Mouse (Mus musculus) inflammation-experienced regulatory T-cells, adult 16 weeks (primary cell): ENCODE results near the gene Gtf2h1. TPM values are rescaled to one million over a fixed set of nuclear protein-coding genes. Genes with fewer than 3 reads are reported as not detected.

Experiments
- polyA plus RNA-seq: library from polyadenylated mRNA; unstranded; fragments of 100-300 nt; shearing (Covaris generic); gene quantifications from one replicate; pipeline ENCODE4 v1.2.1, GENCODE M21; 2017

Gtf2h1 gene
- polyA plus RNA-seq = 50.6 TPM

DNA sequence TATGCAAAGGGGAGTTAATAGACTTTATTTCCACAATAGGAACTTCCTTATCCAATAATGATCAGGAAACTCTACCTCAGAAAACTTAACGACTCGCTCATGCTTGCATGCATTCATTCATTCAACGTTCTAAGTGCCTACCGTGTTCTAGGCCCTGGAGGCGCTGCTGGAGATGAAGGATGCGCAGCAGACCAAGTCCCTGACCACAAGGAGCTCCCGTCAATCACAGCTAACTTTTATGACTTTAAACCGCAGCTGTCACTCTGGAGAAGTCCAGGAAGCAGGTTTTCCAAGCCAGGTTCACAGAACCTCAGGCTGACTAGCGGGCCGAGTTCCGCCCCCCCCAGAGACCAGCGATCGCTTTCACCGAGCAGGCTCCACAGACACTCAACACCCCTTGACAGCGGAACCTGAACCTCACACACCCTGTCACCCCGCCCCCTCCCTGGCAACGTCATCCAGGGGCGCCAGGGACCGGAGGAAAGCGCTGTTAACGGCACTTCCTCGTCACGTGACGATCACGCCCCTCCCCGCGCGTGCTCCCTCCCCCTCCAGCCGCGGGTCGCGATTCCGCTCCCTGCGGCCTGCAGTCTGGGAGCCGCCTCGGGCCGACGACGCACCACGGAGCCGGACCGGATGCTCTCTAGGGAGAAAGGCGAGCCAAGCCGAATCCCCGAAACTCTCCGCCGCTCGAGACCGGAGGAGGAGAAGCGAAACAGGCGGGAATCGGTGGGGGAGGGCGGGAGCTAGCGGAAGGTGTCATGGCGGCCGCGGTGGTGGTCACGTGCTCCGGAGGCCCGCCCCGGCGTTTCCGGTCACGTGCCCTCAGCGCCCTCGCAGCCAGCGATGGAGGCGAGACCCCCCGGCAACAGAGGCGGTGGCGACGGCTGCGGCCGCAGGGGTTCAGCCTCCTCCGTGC, at the start of gene Gtf2h1, which contains the start of gene Hps5:
Gtf2h1 (plus strand) TSS at position 817 of the 919 bp plus-strand sequence.
Hps5 (minus strand) TSS at position 778 of the 919 bp plus-strand sequence.

GRCm38 (mm10) chr7:46751490-46751889, 44.4 kb upstream of the Gtf2h1 start, which contains the start of gene Saa2:
Gene Saa2 (plus strand): TSS chr7:46751790.

DNA sequence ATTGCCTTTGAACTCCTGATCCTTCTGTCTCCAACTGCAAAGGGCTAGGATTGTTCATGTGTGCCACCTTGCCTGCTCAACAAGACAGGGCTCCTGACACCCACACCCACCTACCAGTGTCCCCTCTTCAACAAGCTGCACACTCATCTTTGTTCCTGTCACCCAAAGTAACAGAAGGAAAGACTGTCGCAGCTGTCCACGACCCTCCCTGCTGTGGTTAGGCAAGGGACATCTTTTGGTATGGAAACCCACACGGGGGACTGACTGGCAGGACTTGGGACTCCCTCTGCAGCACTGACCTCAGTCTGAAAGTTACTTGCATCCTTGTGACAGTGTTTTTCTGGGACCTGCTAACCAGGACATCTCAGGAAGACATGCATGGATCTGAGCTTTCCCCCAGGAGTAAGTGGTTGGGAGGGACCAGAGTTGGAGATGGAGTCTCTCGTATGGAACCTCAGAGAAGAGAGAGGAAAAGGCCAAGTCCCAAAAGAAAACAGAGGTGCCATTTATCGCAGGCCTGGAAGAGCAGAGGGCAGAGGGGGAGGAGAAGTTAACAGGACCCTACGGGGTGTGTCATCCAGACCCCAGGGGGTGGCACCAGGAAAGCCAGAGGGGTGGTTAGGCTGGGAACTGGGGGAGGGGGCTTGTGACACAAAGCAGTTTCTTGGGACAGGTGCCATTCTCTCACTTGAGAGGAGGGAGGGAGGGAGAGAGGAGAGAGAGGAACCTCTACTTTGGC, 45.1 kb downstream of the Gtf2h1 start, which contains the start of gene Ldha:
Ldha (plus strand) TSS at position 689 of the 739 bp plus-strand sequence.

GRCm38 (mm10) chr7:46860996-46861395, 65.1 kb downstream of the Gtf2h1 start, which contains the start of gene Ldhc:
Gene Ldhc (plus strand): TSS chr7:46861203.

Other genes starting within 250 kb of the Gtf2h1 start
- gene Sergef, start 156.3 kb upstream of the Gtf2h1 start, polyA plus RNA-seq = 22.1 TPM
- gene Tph1, start 123.6 kb upstream of the Gtf2h1 start, polyA plus RNA-seq = not detected
- gene Saal1, start 85.4 kb upstream of the Gtf2h1 start, polyA plus RNA-seq = 23.4 TPM
- not detected for gene Saa3, start 80.4 kb upstream of the Gtf2h1 start, polyA plus RNA-seq
- gene Saa4, start 63.5 kb upstream of the Gtf2h1 start, polyA plus RNA-seq = not detected
- not detected for gene Saa1, start 53.1 kb upstream of the Gtf2h1 start, polyA plus RNA-seq
- not detected for gene Saa2, start 44.3 kb upstream of the Gtf2h1 start, polyA plus RNA-seq
- gene Hps5, start within 50 bp of the Gtf2h1 start, polyA plus RNA-seq = 37.9 TPM
- 1,236 TPM for gene Ldha, start 45.4 kb downstream of the Gtf2h1 start, polyA plus RNA-seq
- gene Ldhc, start 65.1 kb downstream of the Gtf2h1 start, polyA plus RNA-seq = not detected
- gene Tsg101, start 123.9 kb downstream of the Gtf2h1 start, polyA plus RNA-seq = 158 TPM
- 9.8 TPM for gene Uevld, start 162.4 kb downstream of the Gtf2h1 start, polyA plus RNA-seq
- gene Gm9999, start 187.5 kb downstream of the Gtf2h1 start, polyA plus RNA-seq = not detected
- gene Spty2d1, start 212.3 kb downstream of the Gtf2h1 start, polyA plus RNA-seq = 54.6 TPM